Mouse (Mus musculus): Measurements from ENCODE around the gene Iqschfp. TPM values are rescaled to one million over a fixed set of nuclear protein-coding genes. Genes with fewer than 3 reads are reported as not detected.

Gene Iqschfp
- polyA plus RNA-seq, 1 experiment: 1.2 TPM

DNA sequence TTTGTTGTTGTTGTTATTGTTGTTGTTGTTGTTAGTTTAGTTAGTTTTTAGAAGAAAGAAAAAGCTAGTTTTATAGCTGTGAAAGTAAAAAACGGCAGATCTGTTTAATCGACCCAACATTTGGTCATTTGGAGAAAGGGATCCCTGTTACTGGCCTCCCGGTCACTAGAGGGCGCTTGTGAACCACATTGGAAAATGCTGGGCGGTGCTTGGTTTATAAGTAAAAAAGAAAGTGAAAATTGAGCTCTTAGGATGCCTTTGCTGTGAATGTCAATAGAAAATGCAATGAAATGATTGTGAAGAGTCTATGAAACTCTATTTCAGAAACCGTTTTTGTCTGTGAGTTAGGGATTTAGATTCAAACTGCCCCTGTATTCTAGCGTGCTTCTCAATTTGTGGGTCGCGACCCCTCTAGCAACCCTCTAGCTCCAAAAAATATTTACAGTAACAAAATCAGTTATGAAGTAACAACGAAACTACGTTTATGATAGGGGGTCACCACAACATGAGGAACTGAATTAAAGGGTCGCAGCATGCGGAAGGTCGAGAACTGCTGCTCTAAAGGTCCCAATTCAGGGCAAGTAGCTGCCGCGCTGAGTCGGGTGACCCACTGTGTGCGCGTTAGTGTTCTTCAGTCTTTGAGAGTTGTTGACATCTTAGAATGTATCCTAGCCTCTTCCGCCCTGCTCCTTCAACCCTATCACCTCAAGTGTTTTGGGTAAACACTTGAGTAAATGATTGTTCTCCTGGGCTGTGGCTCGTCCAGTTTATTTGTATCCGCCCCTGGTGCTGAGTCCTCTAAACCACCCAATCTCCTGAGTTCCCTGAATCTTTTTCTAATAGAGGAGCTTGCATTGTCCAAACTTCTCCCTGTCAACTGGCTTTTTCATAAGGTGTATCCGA is 164.6 kb downstream of the Iqschfp start:
- peak overlapping the region; percentile 49 for H3K4me3 ChIP-seq (replicated peaks; ENCODE audit: insufficient read depth, low read depth, low read length)
- no peak overlapping the region for H3K27ac ChIP-seq (ENCODE audit: insufficient read depth, low read length)
- WGBS: 59% methylated on average over 23 of the region's 23 CpGs
- no peaks in the 10 kb centered on the region for H3K4me1 ChIP-seq (ENCODE audit: control insufficient read depth, insufficient read depth, low read length)
- TF ChIP-seq CTCF (IDR thresholded peaks at IDR 0.05; ENCODE audit: borderline replicate concordance, insufficient read depth, low read depth, low read length): peak; percentile 76
- no peak for TF ChIP-seq POLR2A (IDR thresholded peaks at IDR 0.05; ENCODE audit: borderline replicate concordance, insufficient read depth, low read length)
- peak; percentile 47 to 71 for DNase-seq
- H3K27me3 ChIP-seq (ENCODE audit: control insufficient read depth, insufficient read depth, low read length): no peaks in the 10 kb centered on the region

- Histone ChIP-seq H3K27me3 (ENCODE audit: control insufficient read depth, insufficient read depth, low read length) (no peaks in the 10 kb centered on the region; the same call in 1 of the 2 replicates), H3K4me1 (ENCODE audit: control insufficient read depth, insufficient read depth, low read length) (no peaks in the 10 kb centered on the region), H3K4me3 (replicated peaks; ENCODE audit: insufficient read depth, low read depth, low read length) (no peak overlapping the region), H3K27ac (ENCODE audit: insufficient read depth, low read length) (no peak overlapping the region)
- WGBS: 52% methylated on average over 2 of the region's 2 CpGs
- DNase-seq: peak in 1 of 2 experiments; percentile 13
- TF ChIP-seq POLR2A (IDR thresholded peaks at IDR 0.05; ENCODE audit: borderline replicate concordance, insufficient read depth, low read length): no peak
- peak; percentile 54; the same call in 1 of the 2 replicates for TF ChIP-seq CTCF (IDR thresholded peaks at IDR 0.05; ENCODE audit: borderline replicate concordance, insufficient read depth, low read depth, low read length)
Observed at GRCm38 (mm10) chr3:68059162-68059800, 167.2 kb downstream of the Iqschfp start.

DNA sequence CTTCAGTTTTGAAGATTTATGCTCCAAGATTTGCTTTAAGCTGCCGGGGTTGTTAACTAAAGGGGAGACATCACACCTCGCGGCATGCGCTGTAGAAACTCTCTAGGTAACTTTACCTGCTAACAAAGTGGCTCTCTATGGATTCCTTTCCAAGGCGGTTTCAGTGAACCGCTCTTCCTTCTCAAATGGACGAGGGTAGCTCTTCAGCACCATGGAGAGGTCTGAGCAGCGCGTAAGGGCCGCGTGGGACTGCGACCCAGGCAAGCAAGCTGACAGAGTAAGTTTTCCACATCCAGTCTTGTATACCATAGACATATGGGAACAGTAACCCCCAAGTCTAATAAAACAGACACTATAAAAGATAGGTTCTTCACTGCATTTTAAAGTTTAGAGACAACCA is 172.7 kb downstream of the Iqschfp start, which contains the start of gene Schip1:
Gene Schip1 (plus strand): TSS at position 72 of the 400 bp plus-strand sequence.
- Histone ChIP-seq H3K4me1 (ENCODE audit: control insufficient read depth, insufficient read depth, low read length) (no peaks in the 10 kb centered on the region), H3K4me3 (replicated peaks; ENCODE audit: insufficient read depth, low read depth, low read length) (no peak within 1 kb of the TSS), H3K27ac (ENCODE audit: insufficient read depth, low read length) (no peak within 1 kb of the TSS), H3K27me3 (ENCODE audit: control insufficient read depth, insufficient read depth, low read length) (no peaks in the 10 kb centered on the region; the same call in 1 of the 2 replicates)
- 52% methylated on average over 12 of the region's 12 CpGs for WGBS
- no peak for DNase-seq
- TF ChIP-seq CTCF (IDR thresholded peaks at IDR 0.05; ENCODE audit: borderline replicate concordance, insufficient read depth, low read depth, low read length) (no peak), POLR2A (IDR thresholded peaks at IDR 0.05; ENCODE audit: borderline replicate concordance, insufficient read depth, low read length) (no peak)

GRCm38 (mm10) chr3:68071395-68072386 is 179.7 kb downstream of the Iqschfp start:
- no peaks in the 10 kb centered on the region for H3K27me3 ChIP-seq (ENCODE audit: control insufficient read depth, insufficient read depth, low read length)
- H3K4me3 ChIP-seq (replicated peaks; ENCODE audit: insufficient read depth, low read depth, low read length): no peak overlapping the region
- DNase-seq: peak in 1 of 2 experiments; percentile 17
- peaks cover 3% of the 10 kb centered on the region for H3K4me1 ChIP-seq (ENCODE audit: control insufficient read depth, insufficient read depth, low read length)
- WGBS: 8% methylated on average over 9 of the region's 9 CpGs
- TF ChIP-seq CTCF (IDR thresholded peaks at IDR 0.05; ENCODE audit: borderline replicate concordance, insufficient read depth, low read depth, low read length) (0 out of 2 replicates have a peak, but pooled peaks have one; percentile 13), POLR2A (IDR thresholded peaks at IDR 0.05; ENCODE audit: borderline replicate concordance, insufficient read depth, low read length) (no peak)
- H3K27ac ChIP-seq (ENCODE audit: insufficient read depth, low read length): no peak overlapping the region

- Histone ChIP-seq H3K4me3 (replicated peaks; ENCODE audit: insufficient read depth, low read depth, low read length) (no peak overlapping the region), H3K4me1 (ENCODE audit: control insufficient read depth, insufficient read depth, low read length) (no peaks in the 10 kb centered on the region), H3K27me3 (ENCODE audit: control insufficient read depth, insufficient read depth, low read length) (no peaks in the 10 kb centered on the region), H3K27ac (ENCODE audit: insufficient read depth, low read length) (no peak overlapping the region)
- 73% methylated on average over 4 of the region's 4 CpGs for WGBS
- DNase-seq: no peak
- no peak for TF ChIP-seq CTCF (IDR thresholded peaks at IDR 0.05; ENCODE audit: borderline replicate concordance, insufficient read depth, low read depth, low read length)
- no peak for TF ChIP-seq POLR2A (IDR thresholded peaks at IDR 0.05; ENCODE audit: borderline replicate concordance, insufficient read depth, low read length)
Observed at GRCm38 (mm10) chr3:68077406-68077805, 185.4 kb downstream of the Iqschfp start.

DNA sequence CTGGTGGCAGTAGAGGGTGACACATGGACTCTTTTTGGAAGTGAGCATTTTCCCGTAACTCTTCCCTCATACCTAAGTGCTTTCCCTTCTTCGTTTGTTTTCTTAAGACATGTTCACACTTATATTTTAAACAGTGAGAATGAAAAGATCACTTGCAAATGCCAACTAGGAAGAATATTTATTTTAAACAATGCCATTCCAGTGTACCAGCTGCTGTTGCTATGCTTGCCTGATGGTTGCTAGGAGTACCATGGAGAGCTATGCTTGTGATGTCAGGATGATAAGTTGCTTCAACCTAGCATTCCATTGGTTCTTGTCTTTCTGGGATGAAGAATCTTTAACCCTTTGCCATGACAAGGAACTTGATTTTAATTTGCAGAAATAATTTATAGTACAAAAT is 193.0 kb downstream of the Iqschfp start:
- TF ChIP-seq CTCF (IDR thresholded peaks at IDR 0.05; ENCODE audit: borderline replicate concordance, insufficient read depth, low read depth, low read length) (no peak), POLR2A (IDR thresholded peaks at IDR 0.05; ENCODE audit: borderline replicate concordance, insufficient read depth, low read length) (no peak)
- H3K4me3 ChIP-seq (replicated peaks; ENCODE audit: insufficient read depth, low read depth, low read length): no peak overlapping the region
- no peaks in the 10 kb centered on the region for H3K4me1 ChIP-seq (ENCODE audit: control insufficient read depth, insufficient read depth, low read length)
- DNase-seq: no peak
- no peak overlapping the region for H3K27ac ChIP-seq (ENCODE audit: insufficient read depth, low read length)
- 60% methylated on average over 2 of the region's 2 CpGs for WGBS
- H3K27me3 ChIP-seq (ENCODE audit: control insufficient read depth, insufficient read depth, low read length): no peaks in the 10 kb centered on the region

DNA sequence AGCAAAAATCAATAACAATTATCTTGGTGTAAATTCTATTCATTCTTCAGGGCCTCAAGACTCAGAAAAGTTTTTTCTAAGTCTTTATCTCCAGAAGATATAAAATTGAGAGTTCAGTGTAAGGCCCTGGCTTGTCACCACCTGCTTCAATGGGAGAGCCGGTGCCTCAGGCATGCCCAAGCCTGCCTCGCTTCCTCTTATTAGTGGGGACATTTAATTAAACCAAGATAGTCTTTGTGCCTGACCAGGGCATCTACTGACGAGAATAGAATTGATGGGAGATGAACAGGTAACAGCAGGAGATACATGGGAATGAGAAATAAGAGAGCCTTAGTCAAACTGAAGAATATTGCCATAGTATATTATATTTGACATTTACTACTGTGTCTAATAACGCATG is 200.1 kb downstream of the Iqschfp start:
- no peaks in the 10 kb centered on the region for H3K4me1 ChIP-seq (ENCODE audit: control insufficient read depth, insufficient read depth, low read length)
- H3K4me3 ChIP-seq (replicated peaks; ENCODE audit: insufficient read depth, low read depth, low read length): no peak overlapping the region
- no peak for DNase-seq
- WGBS: 79% methylated on average over 4 of the region's 4 CpGs
- no peak overlapping the region for H3K27ac ChIP-seq (ENCODE audit: insufficient read depth, low read length)
- TF ChIP-seq CTCF (IDR thresholded peaks at IDR 0.05; ENCODE audit: borderline replicate concordance, insufficient read depth, low read depth, low read length): no peak
- no peaks in the 10 kb centered on the region for H3K27me3 ChIP-seq (ENCODE audit: control insufficient read depth, insufficient read depth, low read length)
